Mouse (Mus musculus): ENCODE measurements around the gene Wdr24. TPM values are rescaled to one million over a fixed set of nuclear protein-coding genes. Genes with fewer than 3 reads are reported as not detected.

The Wdr24 gene
- total RNA-seq, 1 experiment from 2014 or later = 21.0 TPM

- ATAC-seq (replicated peaks; ENCODE audit: low read depth, poor library complexity, severe bottlenecking) = no peak
Observed at GRCm38 (mm10) chr17:25873405-25874147, 50.1 kb downstream of the Wdr24 start.

DNA sequence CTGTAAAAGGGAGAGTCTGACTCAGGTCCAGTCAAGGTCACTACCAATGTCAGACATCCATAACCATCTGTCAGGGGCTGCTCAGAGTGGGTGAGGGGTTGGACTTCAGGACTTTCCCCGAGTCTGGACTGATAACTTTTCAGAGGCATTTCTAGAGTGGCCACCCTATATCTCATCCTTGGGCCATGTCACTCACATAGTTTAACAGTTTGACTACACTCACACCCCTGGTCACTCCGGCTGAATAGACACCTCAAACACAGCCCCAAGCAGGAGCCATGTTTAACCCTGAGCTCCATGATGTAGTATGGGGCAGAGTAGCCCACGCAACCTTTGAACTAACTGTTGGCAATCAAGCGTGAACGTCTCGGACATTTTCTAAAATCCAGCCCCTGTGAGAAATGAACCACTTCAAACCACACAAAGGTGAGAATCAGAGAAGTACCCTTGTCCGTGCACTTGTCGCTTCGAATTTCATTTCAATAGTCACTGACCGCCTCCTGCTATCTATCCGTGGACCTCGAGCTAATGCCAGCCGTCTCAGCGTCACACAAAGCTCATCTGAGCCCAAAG, 50.8 kb downstream of the Wdr24 start:
- no peak for ATAC-seq (replicated peaks; ENCODE audit: low read depth, poor library complexity, severe bottlenecking)

DNA sequence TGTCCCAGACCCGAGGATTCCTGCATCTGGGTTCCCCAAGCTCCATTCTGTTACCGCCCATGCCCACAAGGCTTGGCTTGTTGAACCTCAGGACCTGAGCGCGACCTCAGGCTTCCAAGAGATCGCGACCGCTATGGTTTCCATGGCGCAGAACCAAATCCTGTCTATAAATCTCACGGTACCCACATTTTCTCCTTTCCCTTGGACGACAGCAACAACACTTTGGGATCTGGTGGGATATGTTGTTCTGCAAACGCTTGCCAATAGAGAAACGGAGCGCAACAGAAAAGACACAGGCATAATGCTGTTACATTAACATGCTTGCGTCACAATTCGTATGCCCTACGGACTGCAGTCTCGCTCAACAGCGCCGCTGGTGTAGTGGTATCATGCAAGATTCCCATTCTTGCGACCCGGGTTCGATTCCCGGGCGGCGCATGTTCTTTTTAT, 51.3 kb downstream of the Wdr24 start, which contains the start of gene Mettl26:
Gene Mettl26 (plus strand): TSS at position 354 of the 450 bp plus-strand sequence.
- peak; percentile 74 for ATAC-seq (replicated peaks; ENCODE audit: low read depth, poor library complexity, severe bottlenecking)

- peak; percentile 81 for ATAC-seq (replicated peaks; ENCODE audit: low read depth, poor library complexity, severe bottlenecking)
Observed at GRCm38 (mm10) chr17:25875171-25876136, 52.0 kb downstream of the Wdr24 start.

GRCm38 (mm10) chr17:25876347-25876915, 53.0 kb downstream of the Wdr24 start:
- no peak for ATAC-seq (replicated peaks; ENCODE audit: low read depth, poor library complexity, severe bottlenecking)

GRCm38 (mm10) chr17:25877025-25877424, 53.6 kb downstream of the Wdr24 start:
- ATAC-seq (replicated peaks; ENCODE audit: low read depth, poor library complexity, severe bottlenecking) = no peak

DNA sequence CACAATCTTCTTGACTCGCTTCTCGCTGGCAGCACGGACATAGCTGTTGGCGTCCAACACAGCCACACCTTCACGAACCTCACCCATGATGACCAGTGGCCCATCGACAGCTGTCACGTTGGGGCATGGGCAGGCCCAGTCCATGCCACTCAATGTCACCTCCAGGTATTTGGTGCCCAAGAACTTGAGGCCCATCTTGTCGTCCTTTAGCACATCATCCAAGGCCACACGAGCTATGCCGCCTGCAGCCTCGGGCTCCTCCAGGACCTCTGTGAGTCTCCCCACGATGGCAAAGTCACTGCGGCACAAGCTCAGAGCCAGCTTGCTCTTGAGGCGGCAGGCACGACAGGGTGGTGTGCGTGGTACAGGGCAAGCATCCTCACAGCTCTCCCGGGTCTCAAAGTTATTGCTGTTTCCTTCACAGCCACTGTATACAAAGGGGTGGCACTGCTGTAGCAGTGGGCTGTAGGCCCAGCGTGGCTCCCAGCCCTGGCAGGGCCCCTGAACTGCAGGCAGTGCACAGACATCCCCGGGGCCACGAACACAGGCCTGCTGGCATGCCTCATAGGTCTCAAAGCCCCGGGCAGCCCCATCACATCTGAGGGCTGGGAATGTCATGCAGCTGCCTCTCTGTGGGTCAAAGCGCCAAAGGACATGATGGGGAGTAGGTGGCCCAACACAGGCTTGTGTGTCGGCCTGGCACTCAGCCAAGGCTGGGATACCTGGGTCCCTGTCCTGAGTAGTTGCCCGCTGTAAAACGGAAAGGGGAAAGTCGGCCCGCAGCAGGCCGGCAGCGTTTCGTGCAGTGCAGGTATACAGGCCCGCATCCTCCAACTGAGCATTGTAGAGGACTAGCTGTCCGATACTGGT, 54.5 kb downstream of the Wdr24 start:
- ATAC-seq (replicated peaks; ENCODE audit: low read depth, poor library complexity, severe bottlenecking) = no peak

Other genes with a start within 250 kb of the Wdr24 start
- gene Lmf1, start 244.5 kb upstream of the Wdr24 start, total RNA-seq (2017) = 9.0 and 11.7 TPM in 2 replicates
- not detected in 2 replicates for gene Gng13, start 106.5 kb upstream of the Wdr24 start, total RNA-seq (2017)
- gene Chtf18, start 96.2 kb upstream of the Wdr24 start, total RNA-seq (2017) = 17.0 and 28.5 TPM in 2 replicates
- gene Rpusd1, start 96.0 kb upstream of the Wdr24 start, total RNA-seq (2017) = 3.0 and 3.9 TPM in 2 replicates
- gene Mslnl, start 87.6 kb upstream of the Wdr24 start, total RNA-seq (2017) = not detected in 2 replicates
- not detected in 2 replicates for gene Msln, start 69.2 kb upstream of the Wdr24 start, total RNA-seq (2017)
- 8.7 and 32.7 TPM in 2 replicates for gene Narfl, start 49.9 kb upstream of the Wdr24 start, total RNA-seq (2017)
- 13.6 and 28.4 TPM in 2 replicates for gene Haghl, start 38.0 kb upstream of the Wdr24 start, total RNA-seq (2017)
- gene Ccdc78, start 37.0 kb upstream of the Wdr24 start, total RNA-seq (2017) = not detected in 2 replicates
- 47.9 and 51.1 TPM in 2 replicates for gene Fam173a, start 30.7 kb upstream of the Wdr24 start, total RNA-seq (2017)
- gene AC134908.4, start 28.0 kb upstream of the Wdr24 start, total RNA-seq (2017) = 4.3 TPM in 1 of 2 replicates, not detected in the other
- 26.7 and 27.8 TPM in 2 replicates for gene Metrn, start 26.5 kb upstream of the Wdr24 start, total RNA-seq (2017)
- gene Fbxl16, start 14.5 kb upstream of the Wdr24 start, total RNA-seq (2017) = 0.18 TPM in 1 of 2 replicates, not detected in the other
- gene Jmjd8, start 5.2 kb downstream of the Wdr24 start, total RNA-seq (2017) = 15.4 and 21.7 TPM in 2 replicates
- gene Stub1, start 9.8 kb downstream of the Wdr24 start, total RNA-seq (2017) = 60.4 and 84.7 TPM in 2 replicates
- 0.46 TPM in 1 of 2 replicates, not detected in the other for gene Rhbdl1, start 13.7 kb downstream of the Wdr24 start, total RNA-seq (2017)
- gene Gm20683, start 18.1 kb downstream of the Wdr24 start, total RNA-seq (2017) = not detected in 2 replicates
- gene Rhot2, start 21.2 kb downstream of the Wdr24 start, total RNA-seq (2017) = 23.7 and 29.7 TPM in 2 replicates
- 18.6 and 23.8 TPM in 2 replicates for gene Wdr90, start 37.9 kb downstream of the Wdr24 start, total RNA-seq (2017)
- 22.3 and 24.0 TPM in 2 replicates for gene Mcrip2, start 45.1 kb downstream of the Wdr24 start, total RNA-seq (2017)
- 13.9 and 15.9 TPM in 2 replicates for gene Mettl26, start 51.4 kb downstream of the Wdr24 start, total RNA-seq (2017)
- gene Wfikkn1, start 57.2 kb downstream of the Wdr24 start, total RNA-seq (2017) = 0.78 and 1.0 TPM in 2 replicates
- 1.0 and 7.0 TPM in 2 replicates for gene Rab40c, start 96.1 kb downstream of the Wdr24 start, total RNA-seq (2017)
- 50.4 and 62.4 TPM in 2 replicates for gene Pigq, start 121.3 kb downstream of the Wdr24 start, total RNA-seq (2017)
- gene Nhlrc4, start 121.3 kb downstream of the Wdr24 start, total RNA-seq (2017) = not detected in 2 replicates
- not detected in 2 replicates for gene A930017K11Rik, start 128.9 kb downstream of the Wdr24 start, total RNA-seq (2017)
- gene Capn15, start 162.2 kb downstream of the Wdr24 start, total RNA-seq (2017) = 4.1 and 4.6 TPM in 2 replicates
- gene Rab11fip3, start 245.9 kb downstream of the Wdr24 start, total RNA-seq (2017) = 0.97 and 2.2 TPM in 2 replicates

All from common myeloid progenitor, adult 5-6 weeks (primary cell).